Mouse (Mus musculus): ENCODE results near the gene Prmt7. TPM values are rescaled to one million over a fixed set of nuclear protein-coding genes. Genes with fewer than 3 reads are reported as not detected.

The Prmt7 gene
- polyA plus RNA-seq, 1 experiment from 2014 or later = 47.2 TPM

GRCm38 (mm10) chr8:106265398-106265797, 54.7 kb downstream of the Prmt7 start:
- no peak overlapping the region for H3K4me2 ChIP-seq (replicated peaks; ENCODE audit: low read depth, low read length)
- WGBS = 87% methylated on average over 17 of the region's 17 CpGs
- no peak overlapping the region for H3K9ac ChIP-seq (replicated peaks; ENCODE audit: low read depth, low read length)
- no peak overlapping the region for H3K27ac ChIP-seq (ENCODE audit: low read length)
- no peak for ATAC-seq (ENCODE audit: insufficient number of reproducible peaks, insufficient read depth, low FRiP score, low read depth)
- no peaks in the 10 kb centered on the region for H3K27me3 ChIP-seq (ENCODE audit: control insufficient read depth, insufficient read depth, low read length)
- H3K4me1 ChIP-seq (ENCODE audit: control insufficient read depth, insufficient read depth, low read length) = 0 out of 2 replicates have a peak, but pooled peaks cover 10% of the 10 kb centered on the region
- H3K4me3 ChIP-seq (ENCODE audit: low read depth, low read length) = no peak overlapping the region
- H3K36me3 ChIP-seq (ENCODE audit: control insufficient read depth, insufficient read depth, low read length) = no peaks in the 10 kb centered on the region
- no peaks in the 10 kb centered on the region for H3K9me3 ChIP-seq (ENCODE audit: control insufficient read depth, low read depth, low read length)

GRCm38 (mm10) chr8:106268710-106269346, 58.1 kb downstream of the Prmt7 start:
- peaks cover 17% of the 10 kb centered on the region; the same call in 1 of the 2 replicates for H3K4me1 ChIP-seq (ENCODE audit: control insufficient read depth, insufficient read depth, low read length)
- no peaks in the 10 kb centered on the region for H3K36me3 ChIP-seq (ENCODE audit: control insufficient read depth, insufficient read depth, low read length)
- no peak overlapping the region for H3K27ac ChIP-seq (ENCODE audit: low read length)
- 52% methylated on average over 5 of the region's 5 CpGs for WGBS
- ATAC-seq (ENCODE audit: insufficient number of reproducible peaks, insufficient read depth, low FRiP score, low read depth) = no peak
- no peak overlapping the region for H3K4me3 ChIP-seq (ENCODE audit: low read depth, low read length)
- no peaks in the 10 kb centered on the region for H3K27me3 ChIP-seq (ENCODE audit: control insufficient read depth, insufficient read depth, low read length)
- H3K4me2 ChIP-seq (replicated peaks; ENCODE audit: low read depth, low read length) = no peak overlapping the region
- no peaks in the 10 kb centered on the region for H3K9me3 ChIP-seq (ENCODE audit: control insufficient read depth, low read depth, low read length)
- no peak overlapping the region for H3K9ac ChIP-seq (replicated peaks; ENCODE audit: low read depth, low read length)

- no peaks in the 10 kb centered on the region for H3K27me3 ChIP-seq (ENCODE audit: control insufficient read depth, insufficient read depth, low read length)
- no peak overlapping the region for H3K4me3 ChIP-seq (ENCODE audit: low read depth, low read length)
- no peak overlapping the region for H3K9ac ChIP-seq (replicated peaks; ENCODE audit: low read depth, low read length)
- H3K27ac ChIP-seq (ENCODE audit: low read length) = no peak overlapping the region
- H3K4me1 ChIP-seq (ENCODE audit: control insufficient read depth, insufficient read depth, low read length) = peaks cover 17% of the 10 kb centered on the region; the same call in 1 of the 2 replicates
- H3K36me3 ChIP-seq (ENCODE audit: control insufficient read depth, insufficient read depth, low read length) = no peaks in the 10 kb centered on the region
- H3K9me3 ChIP-seq (ENCODE audit: control insufficient read depth, low read depth, low read length) = no peaks in the 10 kb centered on the region
- no peak overlapping the region for H3K4me2 ChIP-seq (replicated peaks; ENCODE audit: low read depth, low read length)
- ATAC-seq (ENCODE audit: insufficient number of reproducible peaks, insufficient read depth, low FRiP score, low read depth) = no peak
- 22% methylated on average over 5 of the region's 5 CpGs for WGBS
Measured at GRCm38 (mm10) chr8:106270804-106271203, 60.1 kb downstream of the Prmt7 start.

- Histone ChIP-seq H3K36me3 (ENCODE audit: control insufficient read depth, insufficient read depth, low read length) (no peaks in the 10 kb centered on the region), H3K9ac (replicated peaks; ENCODE audit: low read depth, low read length) (no peak overlapping the region), H3K4me1 (ENCODE audit: control insufficient read depth, insufficient read depth, low read length) (peaks cover 17% of the 10 kb centered on the region; the same call in 1 of the 2 replicates), H3K4me3 (ENCODE audit: low read depth, low read length) (no peak overlapping the region), H3K27ac (ENCODE audit: low read length) (no peak overlapping the region), H3K4me2 (replicated peaks; ENCODE audit: low read depth, low read length) (no peak overlapping the region), H3K27me3 (ENCODE audit: control insufficient read depth, insufficient read depth, low read length) (no peaks in the 10 kb centered on the region), H3K9me3 (ENCODE audit: control insufficient read depth, low read depth, low read length) (no peaks in the 10 kb centered on the region)
- WGBS = 36% methylated on average over 4 of the region's 4 CpGs
- no peak for ATAC-seq (ENCODE audit: insufficient number of reproducible peaks, insufficient read depth, low FRiP score, low read depth)
Measured at GRCm38 (mm10) chr8:106271378-106271777, 60.6 kb downstream of the Prmt7 start.

- no peaks in the 10 kb centered on the region for H3K27me3 ChIP-seq (ENCODE audit: control insufficient read depth, insufficient read depth, low read length)
- WGBS = 84% methylated on average over 3 of the region's 3 CpGs
Measured at GRCm38 (mm10) chr8:106273468-106273867, 62.7 kb downstream of the Prmt7 start.

GRCm38 (mm10) chr8:106276709-106277317, 66.1 kb downstream of the Prmt7 start:
- 75% methylated on average over 5 of the region's 5 CpGs for WGBS
- Histone ChIP-seq H3K4me2 (replicated peaks; ENCODE audit: low read depth, low read length) (no peak overlapping the region), H3K27ac (ENCODE audit: low read length) (no peak overlapping the region), H3K4me3 (ENCODE audit: low read depth, low read length) (no peak overlapping the region), H3K36me3 (ENCODE audit: control insufficient read depth, insufficient read depth, low read length) (no peaks in the 10 kb centered on the region), H3K27me3 (ENCODE audit: control insufficient read depth, insufficient read depth, low read length) (no peaks in the 10 kb centered on the region), H3K9me3 (ENCODE audit: control insufficient read depth, low read depth, low read length) (no peaks in the 10 kb centered on the region), H3K9ac (replicated peaks; ENCODE audit: low read depth, low read length) (no peak overlapping the region), H3K4me1 (ENCODE audit: control insufficient read depth, insufficient read depth, low read length) (no peaks in the 10 kb centered on the region)
- no peak for ATAC-seq (ENCODE audit: insufficient number of reproducible peaks, insufficient read depth, low FRiP score, low read depth)

More at GRCm38 (mm10) chr8:106273468-106273867, 62.7 kb downstream of the Prmt7 start:
- no peaks in the 10 kb centered on the region for H3K9me3 ChIP-seq (ENCODE audit: control insufficient read depth, low read depth, low read length)
- ATAC-seq (ENCODE audit: insufficient number of reproducible peaks, insufficient read depth, low FRiP score, low read depth) = no peak
- no peak overlapping the region for H3K4me2 ChIP-seq (replicated peaks; ENCODE audit: low read depth, low read length)
- H3K36me3 ChIP-seq (ENCODE audit: control insufficient read depth, insufficient read depth, low read length) = no peaks in the 10 kb centered on the region
- no peak overlapping the region for H3K4me3 ChIP-seq (ENCODE audit: low read depth, low read length)
- peaks cover 17% of the 10 kb centered on the region; the same call in 1 of the 2 replicates for H3K4me1 ChIP-seq (ENCODE audit: control insufficient read depth, insufficient read depth, low read length)
- no peak overlapping the region for H3K27ac ChIP-seq (ENCODE audit: low read length)
- no peak overlapping the region for H3K9ac ChIP-seq (replicated peaks; ENCODE audit: low read depth, low read length)

- no peak for ATAC-seq (ENCODE audit: insufficient number of reproducible peaks, insufficient read depth, low FRiP score, low read depth)
- no peak overlapping the region for H3K9ac ChIP-seq (replicated peaks; ENCODE audit: low read depth, low read length)
- H3K9me3 ChIP-seq (ENCODE audit: control insufficient read depth, low read depth, low read length) = no peaks in the 10 kb centered on the region
- H3K27ac ChIP-seq (ENCODE audit: low read length) = no peak overlapping the region
- 80% methylated on average over 11 of the region's 11 CpGs for WGBS
- H3K27me3 ChIP-seq (ENCODE audit: control insufficient read depth, insufficient read depth, low read length) = no peaks in the 10 kb centered on the region
- no peaks in the 10 kb centered on the region for H3K36me3 ChIP-seq (ENCODE audit: control insufficient read depth, insufficient read depth, low read length)
- H3K4me3 ChIP-seq (ENCODE audit: low read depth, low read length) = no peak overlapping the region
- H3K4me2 ChIP-seq (replicated peaks; ENCODE audit: low read depth, low read length) = no peak overlapping the region
- no peaks in the 10 kb centered on the region for H3K4me1 ChIP-seq (ENCODE audit: control insufficient read depth, insufficient read depth, low read length)
Measured at GRCm38 (mm10) chr8:106278367-106279042, 67.8 kb downstream of the Prmt7 start.

GRCm38 (mm10) chr8:106280154-106280553, 69.4 kb downstream of the Prmt7 start:
- Histone ChIP-seq H3K27ac (ENCODE audit: low read length) (no peak overlapping the region), H3K4me1 (ENCODE audit: control insufficient read depth, insufficient read depth, low read length) (no peaks in the 10 kb centered on the region), H3K9ac (replicated peaks; ENCODE audit: low read depth, low read length) (no peak overlapping the region), H3K4me3 (ENCODE audit: low read depth, low read length) (no peak overlapping the region), H3K4me2 (replicated peaks; ENCODE audit: low read depth, low read length) (no peak overlapping the region), H3K9me3 (ENCODE audit: control insufficient read depth, low read depth, low read length) (no peaks in the 10 kb centered on the region), H3K27me3 (ENCODE audit: control insufficient read depth, insufficient read depth, low read length) (no peaks in the 10 kb centered on the region), H3K36me3 (ENCODE audit: control insufficient read depth, insufficient read depth, low read length) (no peaks in the 10 kb centered on the region)
- 51% methylated on average over 5 of the region's 5 CpGs for WGBS
- ATAC-seq (ENCODE audit: insufficient number of reproducible peaks, insufficient read depth, low FRiP score, low read depth) = no peak
